Mouse (Mus musculus) thymus, postnatal 0 days (tissue): ENCODE measurements around the gene Cryba4. TPM values are rescaled to one million over a fixed set of nuclear protein-coding genes. Genes with fewer than 3 reads are reported as not detected.
A peak's percentile ranks its signal among the peaks of the same experiment; 100 is the strongest.

Experiments used
- DNase-seq: peaks from one replicate; pipeline ENCODE4 v3.0.0-alpha.2; 2015; ENCODE audit warnings: low spot score
- polyA plus RNA-seq: library from polyadenylated mRNA; unstranded; fragments of >200 nt; fragmentation: Nextera tagmentation; extraction: Ambion mirVana; gene quantifications from 2 replicates; pipeline ENCODE4 v1.2.1, GENCODE M21; 2015

Gene Cryba4
- polyA plus RNA-seq, 1 experiment from 2014 or later, result 1.8 TPM

- no peak for DNase-seq
Observed at GRCm38 (mm10) chr5:112237866-112238570, 14.3 kb downstream of the Cryba4 start.

DNA sequence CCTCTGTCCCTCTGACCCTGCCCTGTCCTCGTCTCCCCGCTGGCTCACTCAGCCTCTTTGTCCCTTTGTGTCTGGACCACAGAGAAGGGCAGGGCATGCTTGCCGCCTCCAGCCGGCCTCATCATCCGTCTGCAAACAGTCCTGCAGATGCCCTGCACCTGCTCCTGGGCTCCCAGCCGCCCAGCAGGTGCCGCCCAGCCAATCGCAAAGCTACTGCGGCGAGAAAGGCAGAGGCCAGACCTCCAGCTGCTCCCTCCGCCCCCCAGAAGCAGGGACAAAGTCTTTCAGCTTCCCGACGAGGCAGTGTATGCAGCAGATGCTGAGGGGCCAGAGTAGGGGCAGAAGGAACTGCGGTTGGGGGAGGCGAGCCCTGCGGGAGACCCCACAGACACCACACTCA, 14.9 kb downstream of the Cryba4 start:
- peak; percentile 74 for DNase-seq

DNA sequence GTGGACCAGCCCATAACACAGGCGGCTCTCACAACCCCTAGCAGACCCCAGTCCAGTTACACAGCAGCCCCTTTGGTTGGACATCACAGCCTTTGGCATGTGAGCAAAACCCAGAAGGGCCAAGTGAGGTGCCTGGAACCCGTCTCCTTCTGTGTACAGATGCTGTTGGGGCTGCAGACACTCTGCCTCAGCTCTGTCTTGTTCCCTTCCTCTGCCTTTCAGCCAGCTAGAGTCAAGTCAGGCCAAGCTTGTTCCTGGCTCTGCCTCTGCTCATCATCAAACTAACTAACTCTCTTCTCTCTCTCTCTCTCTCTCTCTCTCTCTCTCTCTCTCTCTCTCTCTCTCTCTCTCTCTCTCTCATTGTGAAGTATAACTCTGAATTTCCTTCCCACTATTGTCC, 15.7 kb downstream of the Cryba4 start:
- no peak for DNase-seq

- DNase-seq, result no peak
Observed at GRCm38 (mm10) chr5:112235806-112236205, 16.5 kb downstream of the Cryba4 start.

DNA sequence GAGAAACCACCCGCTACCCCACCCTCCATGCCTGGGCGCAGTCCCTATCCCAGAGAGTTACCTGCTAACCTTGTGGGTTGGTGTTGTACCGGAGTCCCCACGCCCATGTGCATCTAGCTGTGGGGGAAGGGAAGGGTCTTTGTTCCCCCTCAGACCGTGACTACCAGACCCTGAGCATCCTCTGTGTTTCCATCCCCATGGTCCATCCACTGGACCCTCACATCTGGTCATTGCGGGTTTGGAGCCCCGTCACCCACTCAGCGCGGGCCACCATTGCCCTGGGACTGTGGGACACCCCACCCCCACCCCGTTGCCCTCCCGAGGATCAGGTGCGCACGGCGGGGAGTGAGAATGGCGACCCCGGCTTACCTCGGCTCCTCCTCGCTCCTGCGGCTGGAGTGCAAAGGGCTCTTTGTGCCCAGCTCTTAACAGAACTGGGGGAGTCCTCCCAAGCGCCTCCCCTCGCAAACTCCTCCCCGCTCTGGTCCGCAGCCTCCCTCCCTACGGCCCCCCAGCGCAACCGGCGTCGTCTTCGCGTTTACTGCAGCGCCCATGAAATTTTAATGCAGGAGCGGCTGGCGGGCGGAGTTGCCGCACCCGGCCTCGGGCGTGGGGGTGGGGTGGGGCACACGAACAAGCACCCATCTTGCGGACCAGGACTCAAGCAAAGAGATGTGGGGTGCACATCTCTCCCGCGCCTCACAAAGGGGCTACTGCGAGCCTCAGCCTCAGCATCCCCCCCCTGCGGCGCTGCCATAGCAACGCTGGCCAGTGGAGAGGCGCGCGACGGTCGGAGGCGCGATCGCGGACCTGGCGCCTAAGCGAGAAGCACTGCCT, 23.9 kb downstream of the Cryba4 start:
- no peak for DNase-seq

DNA sequence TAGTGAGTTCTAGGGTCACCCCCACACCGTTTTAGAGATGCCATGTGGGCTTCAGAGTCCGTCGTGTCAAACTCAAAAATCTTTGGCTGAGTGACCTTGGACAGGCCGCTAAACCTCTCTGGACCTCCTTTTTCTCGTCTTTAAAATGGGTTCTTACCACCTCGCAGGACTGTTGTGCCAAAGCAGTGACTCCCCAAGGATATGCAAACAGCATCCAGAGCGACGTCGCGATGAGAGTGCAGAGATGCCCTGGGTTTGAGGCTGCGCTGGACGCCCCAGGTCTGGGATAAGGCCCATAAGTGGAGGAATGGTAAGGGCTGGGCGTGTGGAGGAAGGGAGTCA, 24.4 kb downstream of the Cryba4 start:
- DNase-seq, result no peak

DNA sequence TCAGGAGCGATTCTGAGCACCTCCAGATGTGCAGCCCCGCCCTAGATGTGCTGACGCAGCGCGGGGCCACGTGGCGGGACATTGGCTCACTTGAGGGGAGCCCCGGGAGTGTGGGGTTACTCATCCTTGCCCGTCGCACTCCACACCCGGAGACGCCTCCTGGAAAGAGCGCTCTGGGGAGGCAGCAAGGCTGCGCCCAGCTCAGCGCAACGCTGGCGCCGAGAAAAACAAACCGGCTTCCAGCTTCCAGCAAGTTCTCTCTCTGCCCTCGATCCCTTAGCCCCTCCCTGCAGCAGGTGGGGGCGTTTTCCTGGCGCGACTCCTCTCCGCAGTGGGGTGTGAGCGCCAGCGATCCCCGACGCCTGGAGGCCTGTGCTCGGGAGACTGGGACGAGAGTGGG, 25.0 kb downstream of the Cryba4 start:
- DNase-seq, result no peak

GRCm38 (mm10) chr5:112225591-112225990, 26.7 kb downstream of the Cryba4 start:
- DNase-seq, result no peak

DNA sequence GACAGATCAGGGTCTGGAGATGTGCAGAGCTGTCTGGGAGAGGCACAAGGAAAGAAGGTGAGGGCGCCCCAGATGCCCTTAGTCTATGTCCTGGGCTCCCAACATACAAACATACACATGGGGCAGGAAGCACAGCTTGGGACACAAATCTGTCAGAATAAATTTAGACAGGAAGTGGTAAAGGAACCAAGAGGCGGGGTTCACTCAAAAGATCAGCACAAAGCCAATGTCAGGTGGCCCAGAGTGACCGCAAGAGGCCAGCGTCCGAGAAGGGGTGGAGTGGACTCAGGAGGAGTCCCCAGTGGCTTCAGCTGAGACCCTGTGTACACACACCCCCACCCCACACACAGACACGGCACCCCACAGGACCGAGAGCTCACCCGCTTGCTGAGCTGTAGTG, 32.1 kb downstream of the Cryba4 start:
- no peak for DNase-seq

- no peak for DNase-seq
Observed at GRCm38 (mm10) chr5:112219398-112219797, 32.9 kb downstream of the Cryba4 start.

DNA sequence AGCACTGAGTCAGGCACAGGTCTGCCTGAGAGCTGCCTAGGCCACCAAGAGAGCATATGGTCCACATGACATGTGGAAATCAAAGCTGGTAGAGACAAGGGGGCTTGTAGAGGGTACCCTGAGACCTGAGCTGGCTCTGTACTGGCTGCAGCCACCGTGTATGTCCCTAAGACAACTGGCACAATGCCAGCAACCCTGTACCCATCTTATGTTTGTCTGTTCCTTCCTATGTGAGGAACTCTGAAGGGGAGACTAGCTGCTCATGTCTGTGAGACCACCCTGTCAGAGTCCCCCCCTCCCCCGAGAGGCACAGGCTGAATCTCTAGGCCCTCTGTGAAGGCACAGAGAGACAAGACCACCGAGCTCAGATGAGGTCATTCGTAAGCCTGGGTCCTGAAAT, 33.6 kb downstream of the Cryba4 start:
- DNase-seq, result no peak

DNA sequence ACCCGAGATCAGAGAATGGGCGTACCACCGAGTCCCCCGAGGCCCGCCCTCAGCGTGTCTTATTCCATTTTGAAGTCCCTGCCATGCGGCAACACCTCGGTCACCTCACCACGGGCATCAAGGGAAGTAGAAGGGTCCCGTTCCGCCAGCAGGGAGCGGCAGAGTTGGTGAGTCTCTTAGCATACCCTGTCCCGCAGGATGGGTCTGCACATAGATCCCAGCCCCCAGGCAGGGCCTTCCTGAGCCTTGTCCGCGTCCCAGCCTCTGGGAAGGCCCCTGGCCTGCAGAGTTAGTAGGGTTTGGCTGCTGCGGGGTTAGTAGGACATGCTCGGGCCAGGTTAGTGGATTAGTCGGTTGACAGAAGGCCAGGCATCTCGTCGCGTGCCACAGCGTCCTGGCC, 35.3 kb downstream of the Cryba4 start:
- no peak for DNase-seq

GRCm38 (mm10) chr5:112216335-112216734, 36.0 kb downstream of the Cryba4 start:
- no peak for DNase-seq

GRCm38 (mm10) chr5:112215801-112216251, 36.5 kb downstream of the Cryba4 start:
- DNase-seq, result no peak

- no peak for DNase-seq
Observed at GRCm38 (mm10) chr5:112215291-112215751, 37.0 kb downstream of the Cryba4 start.

DNA sequence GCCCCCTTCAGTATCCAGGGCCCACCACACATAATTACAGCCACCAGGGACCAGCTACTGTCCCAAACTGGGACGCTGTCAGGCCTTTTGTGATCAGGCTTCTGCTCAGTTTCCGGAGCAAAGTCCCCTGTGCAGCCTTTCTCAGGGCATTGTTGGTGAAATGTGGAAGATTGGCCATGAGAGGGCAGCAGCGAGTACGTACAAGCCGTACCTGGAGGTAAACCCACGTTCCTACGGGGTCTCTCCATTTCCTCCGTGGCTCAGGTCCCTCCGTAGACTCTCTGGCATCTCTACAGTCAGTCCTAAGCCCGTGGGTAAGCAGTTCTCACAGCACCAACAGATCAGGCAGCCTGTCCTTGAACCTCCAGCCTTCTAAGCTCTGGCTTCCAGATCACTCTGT, 37.9 kb downstream of the Cryba4 start:
- peak; percentile 86 for DNase-seq

DNA sequence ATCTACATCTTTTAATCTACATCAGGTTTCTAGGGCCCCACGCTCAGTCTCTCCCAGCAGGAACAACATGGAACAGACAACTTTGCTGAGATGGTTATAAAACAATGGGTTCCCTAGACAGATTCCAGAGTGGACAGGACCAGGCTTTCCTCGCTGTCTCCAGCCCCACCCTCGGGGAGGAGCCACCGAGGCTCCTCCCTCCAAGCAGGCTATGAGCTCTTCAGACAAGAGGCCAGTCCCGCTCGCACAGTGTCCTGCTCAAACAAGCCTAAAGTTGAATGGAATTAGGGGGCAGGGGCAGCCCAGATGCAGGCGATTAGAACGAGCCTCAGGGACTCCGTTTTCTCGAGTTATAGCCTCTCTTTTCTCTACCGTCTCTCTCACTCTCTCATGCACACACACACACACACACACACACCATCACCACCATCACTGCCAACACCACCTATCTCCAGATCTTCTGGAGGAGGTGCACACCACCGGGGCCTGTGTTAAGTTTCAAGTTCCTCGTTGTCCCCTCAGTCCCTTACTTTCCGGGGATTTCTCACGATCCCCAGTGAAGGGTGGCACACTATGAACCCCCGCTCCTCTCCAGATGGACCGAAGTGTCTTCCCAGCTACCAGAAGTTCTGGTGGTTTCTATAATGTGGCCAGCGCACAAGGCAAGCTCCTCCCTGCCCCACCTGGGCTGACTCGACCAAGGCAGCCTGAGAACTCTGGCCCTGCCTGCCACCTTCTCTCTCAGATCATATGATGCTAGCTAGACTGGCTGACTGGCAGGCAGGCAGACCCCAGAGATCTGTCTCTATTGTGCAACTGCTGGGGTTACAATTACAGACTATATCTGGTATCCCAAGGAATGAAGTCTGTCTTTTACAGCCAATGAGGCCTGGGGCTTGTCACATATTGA, 38.7 kb downstream of the Cryba4 start:
- DNase-seq, result no peak

DNA sequence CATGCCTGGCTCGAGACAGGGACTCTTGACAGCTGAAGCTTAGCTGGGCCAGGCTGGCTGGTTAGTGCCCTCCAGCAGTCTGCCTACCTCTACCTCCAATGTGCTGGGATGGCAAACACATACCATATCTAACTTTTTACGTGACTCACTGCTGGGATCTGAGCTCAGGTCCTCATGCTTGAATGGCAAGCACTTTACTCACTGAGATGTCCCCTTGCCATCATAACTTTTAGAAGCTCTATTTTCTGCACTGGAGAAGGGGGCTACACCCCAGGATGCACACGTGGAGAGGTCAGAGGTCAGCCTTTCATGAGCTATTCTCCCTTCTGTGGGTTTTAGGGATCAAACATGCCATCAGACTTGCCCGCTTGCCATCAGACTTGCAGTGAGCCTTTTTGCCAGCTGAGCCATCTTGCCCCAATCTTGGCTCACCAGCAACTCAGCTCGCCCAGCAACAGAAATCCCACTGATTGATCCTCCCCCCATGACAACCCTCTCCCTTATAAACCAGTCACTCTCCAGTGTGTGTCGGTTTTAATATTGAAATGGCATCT, 39.5 kb downstream of the Cryba4 start:
- DNase-seq, result no peak

DNA sequence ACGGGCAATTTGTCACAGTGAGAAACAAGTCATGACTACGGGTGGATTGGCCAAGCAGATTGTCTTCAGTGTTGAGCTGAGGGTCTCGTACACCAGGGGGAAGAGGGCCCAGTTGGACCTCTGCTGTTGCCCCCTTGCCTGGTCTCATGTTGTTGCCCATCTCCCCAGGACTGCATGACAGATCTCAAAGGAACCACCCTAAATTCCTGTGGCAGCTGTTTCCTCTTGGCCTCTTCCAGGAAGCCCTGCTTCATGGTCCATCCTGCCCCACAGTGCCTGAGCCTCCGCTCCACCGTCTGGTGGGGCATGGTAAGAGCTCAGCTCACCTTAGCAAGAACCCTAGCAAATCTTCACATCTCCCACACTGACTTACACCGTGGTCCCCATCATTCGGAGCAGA, 40.4 kb downstream of the Cryba4 start:
- no peak for DNase-seq

GRCm38 (mm10) chr5:112210104-112210503, 42.2 kb downstream of the Cryba4 start:
- DNase-seq, result peak; percentile 75

- DNase-seq, result no peak
Observed at GRCm38 (mm10) chr5:112208321-112208720, 44.0 kb downstream of the Cryba4 start.
